Mouse (Mus musculus) kidney, adult 9 months (tissue): Measurements from ENCODE around the gene Islr.
A peak's percentile ranks its signal among the peaks of the same experiment; 100 is the strongest.

Experiments used
- DNase-seq: peaks from one replicate; pipeline ENCODE4 v3.0.0; 2022

Gene Islr

DNA sequence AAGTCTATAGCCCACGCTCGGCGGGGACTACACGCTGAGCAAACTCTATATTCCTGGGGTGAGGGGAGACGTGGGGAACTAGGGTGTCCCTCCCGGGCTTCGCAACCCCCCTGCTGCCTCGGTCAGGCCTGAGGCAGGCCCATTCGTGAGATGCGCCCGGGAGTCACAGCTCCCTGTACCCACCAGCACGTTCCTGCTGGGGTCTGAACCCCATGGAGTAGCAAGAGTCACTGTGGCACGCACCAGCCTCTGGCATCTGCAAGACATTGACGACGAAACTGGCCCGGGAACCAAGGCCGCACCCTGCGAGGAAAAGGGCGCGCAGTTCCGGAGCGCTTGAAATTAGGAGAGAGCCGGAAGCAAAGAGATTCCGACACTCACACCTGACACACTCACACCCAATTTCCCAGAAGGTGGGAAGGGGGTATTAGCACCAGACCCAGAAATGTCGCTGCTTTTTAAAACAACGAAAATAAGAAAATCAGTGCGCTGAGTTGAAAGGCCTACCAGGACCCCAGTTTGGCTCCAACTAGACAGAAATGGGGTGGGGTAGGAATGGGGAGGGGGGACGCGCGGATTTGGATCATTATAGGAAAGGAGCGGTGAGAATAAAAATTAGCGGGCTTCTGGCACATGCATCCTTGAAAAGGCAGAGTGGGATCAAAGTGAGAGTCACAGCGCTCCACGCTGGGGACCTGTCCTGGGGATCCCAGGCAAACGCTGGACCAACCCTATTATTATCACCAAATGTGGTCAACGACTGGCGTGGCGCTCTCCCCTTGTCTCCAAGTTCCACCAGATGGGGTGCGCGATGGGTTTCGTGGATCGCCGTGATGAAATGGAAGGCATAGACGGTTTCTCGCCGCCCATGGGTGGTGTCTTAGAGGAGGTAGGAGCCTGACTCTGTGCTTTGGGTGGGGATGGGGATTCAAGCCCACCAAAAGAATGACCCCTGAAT, 7.2 kb downstream of the Islr start:
- no peak for DNase-seq

DNA sequence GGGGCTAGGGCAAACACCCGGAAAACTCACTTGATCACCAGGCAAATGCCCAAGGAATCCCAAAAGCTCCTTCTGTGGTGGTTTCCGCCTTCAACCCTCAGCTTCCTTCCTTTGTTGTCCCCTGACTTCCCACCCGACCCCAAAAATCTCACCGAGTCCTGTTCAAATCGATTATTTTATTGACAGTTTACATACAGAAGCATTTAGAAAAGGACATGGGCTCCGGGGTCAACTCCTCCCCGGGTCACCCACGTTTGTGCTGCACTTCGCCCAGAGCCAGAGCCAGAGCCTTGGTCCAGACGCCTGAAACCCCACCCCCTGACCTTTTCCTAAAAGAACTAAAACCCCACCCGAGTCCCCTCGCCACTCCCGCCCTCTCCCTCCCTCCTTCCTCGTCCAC, 8.0 kb downstream of the Islr start:
- no peak for DNase-seq

DNA sequence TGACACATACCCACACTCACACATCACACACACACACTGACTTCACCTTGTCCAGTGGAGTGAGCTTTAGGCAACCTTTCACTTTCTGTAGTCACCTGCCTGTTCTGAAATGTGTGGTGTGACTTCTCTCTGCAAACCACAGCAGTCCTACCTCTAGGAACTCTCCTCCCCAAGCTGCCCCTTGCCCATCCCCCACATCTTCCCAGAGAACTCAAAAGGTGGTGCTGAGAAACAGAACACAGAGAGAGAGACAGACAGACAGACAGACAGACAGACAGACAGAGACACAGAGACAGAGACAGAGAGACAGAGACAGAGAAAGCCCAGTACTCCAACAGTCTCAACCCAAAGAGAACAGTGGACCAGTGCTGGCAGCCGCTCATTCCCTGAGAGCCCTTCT, 8.4 kb downstream of the Islr start:
- DNase-seq: no peak

DNA sequence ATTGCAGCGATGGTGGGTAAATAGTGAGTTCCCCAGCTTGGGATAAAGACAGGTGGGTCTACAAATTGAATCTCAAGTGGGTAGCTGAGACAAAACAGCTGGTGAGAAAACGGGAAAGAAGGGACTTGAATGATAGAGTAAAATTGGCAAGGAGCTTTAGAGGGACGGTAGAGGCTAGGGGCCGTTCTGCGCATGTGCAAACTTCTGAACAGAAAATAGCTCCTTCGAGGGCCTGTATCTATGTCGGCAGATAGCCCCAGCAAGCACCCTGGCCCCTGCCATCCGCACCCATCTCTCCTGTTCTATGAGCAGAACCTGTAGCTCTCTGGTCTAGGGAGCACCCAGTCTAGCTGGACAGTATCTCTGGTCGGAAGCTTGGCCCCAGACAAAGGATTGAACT, 9.9 kb downstream of the Islr start:
- DNase-seq: no peak

DNA sequence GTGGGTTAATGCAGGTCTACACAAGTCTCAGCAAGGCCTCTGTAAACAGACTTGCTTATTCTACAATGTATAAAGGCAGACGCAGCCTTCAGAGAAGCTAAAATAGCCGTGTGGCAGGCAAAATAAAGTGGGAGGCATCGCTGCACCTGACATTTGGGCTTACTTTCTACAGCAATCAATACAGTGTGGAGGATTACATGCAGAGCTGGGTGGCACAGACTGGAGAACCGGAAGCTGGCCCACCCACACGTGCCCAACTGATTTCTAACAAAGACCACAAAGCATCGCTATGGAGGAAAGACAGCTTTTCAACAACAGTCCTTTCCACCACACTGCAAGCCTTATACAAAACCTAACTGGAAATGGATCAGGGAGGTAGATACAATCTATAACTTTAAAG, 19.6 kb downstream of the Islr start:
- DNase-seq: no peak

DNA sequence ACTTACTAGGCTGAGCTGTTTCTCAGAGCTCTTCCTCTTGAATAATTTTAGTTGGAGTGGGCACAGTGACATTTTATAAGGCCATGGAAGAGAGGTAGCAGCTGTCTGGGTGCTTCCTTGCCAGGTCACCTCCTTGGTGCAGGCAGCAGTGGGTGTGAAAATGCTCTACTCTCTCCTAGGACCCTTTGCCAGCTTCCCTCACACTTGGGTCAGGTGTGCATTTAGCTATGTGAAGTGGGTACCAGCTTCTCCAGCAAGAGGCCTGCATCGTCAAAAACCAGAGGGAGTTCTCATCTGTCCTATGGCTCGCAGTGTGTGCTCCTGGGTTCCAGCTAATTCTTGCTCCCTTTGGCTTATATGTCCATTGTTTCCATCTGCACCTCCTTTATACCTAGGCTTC, 24.7 kb downstream of the Islr start:
- no peak for DNase-seq

DNA sequence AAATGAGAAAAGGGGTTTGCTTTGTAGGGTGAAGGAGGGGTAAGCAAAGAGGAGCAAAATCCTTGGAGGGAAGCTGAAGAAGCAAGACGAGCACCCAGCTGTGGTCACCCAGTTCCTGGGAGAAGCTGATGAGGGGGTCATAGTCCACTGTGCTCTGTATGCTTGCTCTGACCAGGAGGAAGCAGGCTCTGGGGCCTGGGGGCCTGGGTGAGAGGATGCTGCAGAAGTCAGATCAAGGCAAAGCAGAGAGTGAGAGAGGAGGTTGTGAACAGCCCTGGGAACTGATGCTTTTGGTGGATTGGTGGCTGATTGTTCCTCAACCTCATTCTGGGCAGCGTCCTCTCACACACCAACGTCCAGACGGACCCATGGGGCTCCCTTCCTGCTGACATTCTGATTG, 26.9 kb downstream of the Islr start:
- no peak for DNase-seq

DNA sequence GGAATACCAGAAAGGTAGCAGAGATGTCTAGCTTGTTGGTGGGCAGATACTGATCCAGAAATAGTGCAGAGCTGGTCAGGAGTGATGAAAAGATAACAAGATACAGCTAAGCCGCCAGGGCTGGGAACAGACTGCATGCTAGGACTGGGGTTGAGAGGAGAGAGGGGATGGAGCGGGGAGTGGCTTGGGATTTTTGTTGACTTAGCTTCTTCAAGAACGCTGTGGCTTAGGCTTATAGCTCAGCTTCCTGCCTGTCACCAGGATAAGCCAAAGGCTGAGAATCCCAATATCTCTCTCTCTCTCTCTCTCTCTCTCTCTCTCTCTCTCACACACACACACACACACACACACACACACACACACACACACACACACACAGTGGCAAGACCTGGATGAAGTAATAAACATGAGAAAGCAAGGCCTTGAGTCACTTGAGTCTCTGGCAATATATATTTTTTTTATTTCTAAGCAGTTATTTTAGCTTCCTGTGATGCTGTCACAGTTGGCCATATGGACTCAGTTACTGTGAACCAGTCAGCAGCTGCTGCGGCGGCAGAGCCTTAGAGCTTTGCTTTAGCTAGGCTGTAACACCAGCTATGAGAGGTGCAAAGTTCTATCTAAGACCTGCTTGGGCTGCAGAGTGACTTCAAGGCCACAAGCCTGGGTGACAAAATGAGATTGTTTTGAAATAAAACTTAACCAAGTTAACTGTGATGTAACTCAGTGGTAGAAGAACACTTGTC, 28.2 kb downstream of the Islr start:
- no peak for DNase-seq

DNA sequence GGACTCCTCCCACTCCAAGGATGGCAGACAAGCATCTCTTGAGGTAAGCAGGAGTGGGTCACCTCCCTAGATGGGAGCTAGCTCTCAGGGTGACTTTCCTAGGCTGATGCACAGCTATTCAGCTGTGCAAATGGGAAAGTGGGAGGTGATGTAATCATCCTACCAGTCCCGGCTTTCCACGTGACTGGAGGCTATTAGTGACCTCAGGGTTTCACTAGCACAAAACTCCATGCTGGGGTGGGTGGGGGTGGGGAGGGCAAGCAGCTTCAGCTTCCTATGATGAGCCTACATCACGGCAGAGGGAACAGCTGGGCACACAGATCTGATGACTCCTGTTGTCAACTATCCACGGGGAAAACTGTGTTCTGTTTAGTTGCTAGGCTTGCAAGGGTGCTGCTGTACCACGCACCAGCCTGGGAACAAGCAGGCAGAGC, 29.3 kb downstream of the Islr start:
- no peak for DNase-seq

DNA sequence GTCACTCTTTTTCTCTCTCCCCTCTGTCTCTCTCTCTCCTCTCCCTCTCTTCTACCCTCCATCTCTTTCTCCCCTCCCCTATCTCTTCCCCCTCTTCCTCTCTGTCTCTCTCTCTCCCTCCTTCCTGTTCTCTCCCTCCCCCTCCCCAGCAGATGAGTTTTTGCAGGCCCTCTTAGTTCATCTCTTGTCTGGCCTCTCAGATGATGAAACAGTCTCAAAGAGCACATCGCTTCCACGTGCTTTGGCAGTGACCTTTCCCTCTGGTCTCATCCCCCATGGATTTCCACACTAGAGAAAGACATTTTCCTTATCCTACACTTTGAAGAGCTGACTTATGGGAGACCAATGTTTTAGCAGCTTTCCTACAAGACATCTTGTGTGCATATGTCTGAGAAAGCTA, 31.2 kb downstream of the Islr start:
- no peak for DNase-seq

DNA sequence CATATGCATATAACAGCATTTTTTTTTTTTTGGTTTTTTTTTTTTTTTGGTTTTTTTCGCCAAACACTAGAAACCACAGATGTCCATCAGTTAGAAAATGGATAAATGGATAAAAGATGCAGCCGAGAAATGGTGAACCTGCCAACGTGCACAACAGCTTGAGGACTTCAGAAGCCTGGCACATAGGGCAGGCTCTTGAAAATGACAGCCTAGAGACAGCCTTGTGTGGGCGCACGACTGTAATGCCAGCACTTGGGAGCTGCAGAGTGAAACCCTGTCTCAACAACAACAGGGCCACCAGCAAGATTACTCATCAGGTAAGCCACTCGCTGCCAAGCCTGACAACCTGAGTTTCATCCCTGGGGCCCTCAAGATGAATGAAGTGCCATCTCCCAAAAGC, 34.7 kb downstream of the Islr start:
- no peak for DNase-seq

DNA sequence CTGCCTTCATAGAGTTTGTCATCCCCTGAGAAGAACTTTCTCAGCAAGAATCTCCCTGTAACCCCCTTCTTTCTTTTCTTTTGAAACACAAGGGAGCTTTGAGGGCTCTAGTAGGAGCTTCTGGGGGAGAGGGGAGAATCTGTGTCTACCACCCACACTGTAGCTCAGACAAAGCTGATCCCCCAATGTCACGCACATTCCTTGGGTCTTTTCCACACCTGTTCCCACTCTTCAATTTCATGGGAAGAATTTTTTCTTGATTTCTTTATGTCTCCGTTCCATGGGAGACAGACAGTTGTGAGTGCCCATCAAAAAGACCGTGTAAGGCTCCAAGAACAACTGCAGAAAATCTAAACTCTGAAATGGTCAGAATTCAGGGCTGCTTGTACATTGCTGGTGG, 35.2 kb downstream of the Islr start:
- DNase-seq: no peak

DNA sequence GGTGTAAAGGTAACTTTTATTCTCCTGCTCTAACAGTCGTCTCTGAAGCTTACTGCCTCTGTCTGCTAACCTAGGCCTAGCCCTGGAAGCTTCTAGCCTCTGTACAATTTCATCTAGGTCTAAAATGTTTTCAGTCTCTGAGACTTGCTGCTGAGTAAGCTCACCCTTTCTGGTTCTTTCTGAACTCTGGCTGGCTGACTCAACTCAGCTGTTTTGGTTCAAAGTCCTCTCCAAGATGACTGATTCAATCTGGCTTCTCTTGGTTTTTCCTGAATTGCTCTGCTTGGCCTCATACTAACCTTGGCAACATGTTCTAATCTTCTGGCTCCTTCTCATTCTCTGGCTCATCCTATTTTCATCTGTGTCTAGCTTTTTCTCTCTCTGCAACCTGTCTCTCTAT, 38.3 kb downstream of the Islr start:
- DNase-seq: no peak

DNA sequence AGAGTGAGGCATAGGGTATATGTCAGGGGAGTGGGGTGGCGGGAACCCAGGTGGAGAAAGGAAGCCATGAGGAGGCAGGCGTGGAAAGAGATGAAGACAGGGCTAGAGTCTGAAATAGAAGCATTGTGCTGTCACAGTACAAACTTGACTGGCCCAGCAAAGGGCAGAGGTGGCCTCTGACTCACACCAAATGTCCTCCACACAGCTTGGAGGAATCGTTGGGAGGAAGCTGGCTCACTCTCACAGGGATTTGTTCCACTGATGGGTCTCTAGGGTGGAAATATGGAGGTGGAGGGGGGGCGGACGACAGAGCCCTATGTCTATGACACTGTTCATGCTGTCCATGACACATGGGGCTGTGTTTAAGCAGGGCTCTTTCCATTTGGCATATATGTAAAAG, 41.0 kb downstream of the Islr start:
- DNase-seq: no peak

DNA sequence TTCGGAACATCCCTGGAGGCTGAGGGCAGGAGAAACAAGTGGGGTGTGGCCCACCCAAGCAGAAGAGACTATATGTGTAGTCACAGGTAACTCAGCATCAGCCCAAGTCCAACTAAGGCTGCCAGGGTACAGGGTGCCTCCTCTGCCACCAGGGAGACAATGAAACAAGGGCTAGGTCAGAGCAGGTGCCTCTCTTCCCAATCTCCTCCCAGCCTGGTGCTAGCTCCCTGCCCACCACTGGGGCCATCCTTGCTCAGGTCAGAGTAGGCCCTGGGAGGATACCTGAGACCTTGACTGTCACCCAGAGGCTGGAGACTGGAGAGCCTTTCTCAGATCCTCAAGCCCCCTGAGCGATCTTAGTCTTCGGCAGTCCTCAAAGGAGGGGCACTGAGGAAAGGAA, 41.9 kb downstream of the Islr start:
- no peak for DNase-seq

DNA sequence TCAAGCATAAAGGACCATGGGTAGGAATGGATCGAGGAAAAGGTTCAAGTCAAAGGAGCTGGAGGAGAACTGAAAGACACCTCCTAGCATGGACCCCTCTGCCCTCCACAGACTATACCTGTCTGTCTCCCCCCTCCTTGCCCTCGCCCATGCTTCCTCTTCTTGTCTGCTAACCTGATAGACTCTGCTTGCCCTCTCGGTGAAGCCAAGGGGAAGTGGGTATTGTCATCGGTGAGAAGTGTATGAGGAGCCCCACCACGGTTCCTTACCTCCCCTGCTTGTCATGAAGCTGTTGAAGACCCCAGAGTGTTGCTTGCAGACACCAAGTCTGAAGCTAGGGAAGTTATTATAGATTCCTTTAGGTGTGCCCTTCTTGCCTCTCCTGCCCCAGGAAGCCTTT, 43.8 kb downstream of the Islr start:
- DNase-seq: no peak

DNA sequence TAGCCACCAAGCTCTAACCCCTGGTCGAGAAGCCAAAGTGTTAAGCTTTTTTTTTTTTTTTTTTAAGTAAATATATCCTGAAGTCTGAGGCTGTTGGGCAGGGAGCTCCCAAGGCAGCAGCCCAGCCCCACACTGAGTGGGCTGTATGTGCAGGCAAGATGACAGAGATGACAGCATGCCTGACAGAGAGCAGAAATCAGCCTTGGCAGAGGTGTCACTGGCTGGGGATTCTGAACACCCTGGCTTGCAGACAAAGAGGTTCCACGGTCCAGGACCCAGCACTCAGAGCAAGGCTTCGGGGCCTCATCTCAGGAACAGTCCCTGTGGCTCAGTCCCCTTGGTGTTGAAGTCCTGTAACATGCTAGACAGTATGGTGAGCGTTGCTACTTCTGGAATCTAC, 44.3 kb downstream of the Islr start:
- DNase-seq: no peak

DNA sequence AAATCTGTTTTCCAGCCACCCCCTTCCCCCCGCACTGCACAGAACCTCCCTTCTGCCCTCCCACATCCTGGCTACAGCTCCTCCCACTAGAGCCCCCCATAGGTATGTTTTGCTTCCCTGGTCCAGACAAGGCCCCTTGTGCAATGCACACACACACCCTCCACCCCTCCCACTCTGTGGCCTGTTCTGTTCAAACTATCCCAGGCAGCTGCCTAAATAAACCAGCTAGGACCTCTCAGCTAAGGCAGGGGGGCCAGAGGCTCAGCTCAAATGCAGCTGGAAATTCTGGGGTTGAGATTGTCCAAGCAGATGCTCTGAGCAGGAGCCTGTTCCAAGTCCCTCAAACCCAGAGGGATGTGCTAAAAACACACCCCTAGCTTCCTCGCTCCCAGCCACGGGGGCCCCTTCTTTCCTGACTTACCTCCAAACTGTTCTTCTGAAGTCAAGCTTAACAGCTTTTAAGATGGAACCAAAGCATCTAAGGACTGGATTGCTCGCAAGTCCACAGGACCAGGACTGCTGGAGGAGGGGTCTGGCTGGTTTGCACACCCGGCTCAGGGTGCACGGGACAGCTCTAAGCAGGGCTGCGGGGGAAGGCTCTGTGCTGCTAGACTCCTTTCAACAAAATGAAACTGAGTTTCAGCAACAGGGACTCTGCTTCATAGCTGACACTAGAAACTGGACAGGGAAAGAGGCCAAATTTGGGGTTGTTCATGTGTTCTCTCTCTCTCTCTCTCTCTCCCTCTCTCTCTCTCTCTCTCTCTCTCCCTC, 45.4 kb downstream of the Islr start:
- DNase-seq: peak; percentile 13

DNA sequence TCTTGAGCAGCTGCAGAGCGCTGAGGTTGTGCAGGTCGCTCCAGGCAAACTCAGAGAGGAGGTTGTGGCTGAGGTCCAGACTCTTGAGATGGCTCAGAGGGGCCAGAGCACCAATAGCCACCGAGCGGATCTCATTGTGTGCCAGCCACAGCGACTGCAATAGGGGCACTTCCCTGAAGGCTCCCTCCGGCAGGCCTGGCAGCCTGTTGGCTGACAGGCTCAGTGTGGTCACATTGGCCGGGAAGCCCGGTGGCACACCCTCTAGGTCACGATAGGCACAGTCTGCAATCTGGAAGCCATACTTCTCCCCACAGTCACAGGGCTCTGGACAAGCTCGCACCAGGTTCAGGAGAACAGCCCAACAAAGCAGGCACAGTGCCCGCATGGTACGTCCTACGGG, 46.3 kb downstream of the Islr start:
- no peak for DNase-seq

DNA sequence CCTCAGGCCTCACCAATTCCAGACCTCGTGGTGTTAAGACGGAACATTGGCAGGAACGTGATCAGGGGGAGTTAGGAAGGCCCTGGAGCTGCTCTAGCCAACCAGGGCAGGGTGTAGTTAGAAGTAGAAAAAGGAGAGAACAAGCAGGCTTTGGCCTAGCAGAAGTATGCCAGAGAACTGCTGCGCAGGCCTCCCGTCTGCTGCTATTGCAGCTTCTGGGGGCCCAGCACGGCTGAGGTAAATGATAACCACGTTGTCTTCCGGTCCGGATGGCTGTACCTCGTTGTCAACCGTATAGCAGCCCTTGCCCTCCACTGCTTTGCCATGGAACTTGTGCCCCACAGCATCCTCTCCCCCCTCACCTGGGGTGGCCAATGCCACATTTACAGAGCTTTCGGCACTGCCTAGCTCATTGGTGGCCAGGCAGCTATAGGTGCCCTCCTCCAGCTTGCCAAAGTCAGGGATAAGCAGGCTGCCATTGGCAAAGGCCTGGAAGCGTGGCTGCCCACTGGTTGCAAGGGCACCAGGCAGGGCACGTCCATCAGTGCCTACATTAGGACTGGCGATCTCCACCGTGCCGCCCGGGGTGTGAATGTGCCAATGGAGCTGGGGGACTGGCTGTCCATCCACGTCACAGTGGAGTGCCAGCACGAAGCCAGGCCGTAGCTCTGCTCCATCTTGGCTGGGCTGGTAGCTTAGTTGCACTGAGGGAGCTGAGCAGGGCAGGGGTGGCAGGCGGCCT, 47.1 kb downstream of the Islr start:
- no peak for DNase-seq

DNA sequence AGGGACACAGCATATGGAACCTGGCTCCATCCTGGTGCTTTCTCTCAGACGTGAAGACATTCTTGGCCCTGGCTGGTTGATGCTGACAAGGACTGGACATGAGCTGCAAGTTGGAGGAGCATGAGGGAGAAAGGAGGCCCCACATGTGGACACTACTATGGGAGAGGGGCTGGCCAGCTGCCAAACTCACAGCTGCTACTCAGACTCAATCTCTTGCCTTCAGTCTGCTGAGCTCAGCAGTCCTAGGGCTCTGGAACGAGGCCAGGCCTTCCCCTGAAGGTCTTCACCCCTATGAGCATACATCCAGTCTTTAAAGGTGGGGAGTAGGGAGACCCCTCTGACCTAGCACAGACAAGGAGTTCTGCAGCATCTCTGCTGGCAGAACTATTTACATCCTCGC, 48.7 kb downstream of the Islr start:
- DNase-seq: peak; percentile 32

DNA sequence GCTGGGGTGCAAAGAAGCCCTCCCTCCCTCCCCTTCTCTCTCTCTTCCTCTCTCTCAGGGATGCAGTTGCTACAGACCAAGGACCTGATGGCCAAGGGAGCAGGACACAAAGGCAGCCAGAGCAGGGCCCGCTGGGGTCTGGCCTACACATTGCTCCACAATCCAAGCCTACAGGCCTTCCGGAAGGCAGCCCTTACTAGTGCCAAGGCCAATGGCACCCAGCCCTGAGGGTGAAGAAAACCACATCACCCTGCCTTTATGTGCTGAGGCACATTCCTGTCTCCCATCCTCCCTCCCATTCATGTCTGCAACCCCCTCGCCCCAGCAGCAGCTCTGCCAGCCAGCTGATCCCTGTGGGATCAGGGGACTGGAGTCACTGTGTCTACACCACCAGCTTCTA, 51.0 kb downstream of the Islr start:
- no peak for DNase-seq
